Mouse (Mus musculus): Measurements from ENCODE around the gene Npat.

Npat gene

DNA sequence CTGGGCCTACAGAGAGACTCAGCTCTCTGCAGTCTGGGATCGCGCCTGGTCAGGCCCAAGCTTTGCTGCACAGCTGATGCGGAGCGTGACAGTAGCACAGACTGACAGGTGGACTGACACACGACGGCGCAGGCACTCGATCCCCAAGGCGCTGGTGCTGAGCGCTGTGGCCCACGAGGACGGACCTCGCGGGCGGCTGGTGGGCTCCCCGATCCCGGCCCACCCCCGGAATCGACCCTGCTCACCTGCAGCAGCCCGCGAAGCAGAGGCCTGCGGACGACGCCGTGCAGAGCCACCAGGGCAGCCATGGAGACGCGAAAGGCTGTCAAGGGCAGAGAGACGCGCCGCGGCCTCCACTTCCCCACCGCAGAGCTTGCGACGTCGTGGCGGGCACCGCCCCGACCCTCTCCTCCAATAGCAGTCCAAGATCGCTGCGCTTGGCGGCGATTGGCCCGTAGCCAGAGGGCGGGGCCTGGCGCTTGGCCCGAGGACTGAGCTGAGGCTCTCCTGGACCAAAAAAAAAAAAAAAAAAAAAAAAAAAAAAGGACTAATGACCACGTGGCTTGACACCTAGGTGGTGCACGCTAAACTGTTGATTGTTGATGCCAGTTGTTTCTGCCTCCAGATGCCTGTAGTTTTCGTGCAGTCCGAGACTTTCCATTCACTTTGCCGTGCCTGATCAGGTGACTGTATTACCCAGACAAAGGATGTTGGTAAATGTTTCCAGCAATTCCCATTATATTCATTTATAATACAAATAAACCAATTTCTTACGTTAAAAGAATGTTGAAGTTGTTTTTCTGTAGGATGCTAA, 73.3 kb downstream of the Npat start, which contains the start of gene Acat1:
Gene Acat1 (minus strand): TSS at position 415 of the 814 bp plus-strand sequence.
- DNase-seq (ENCODE audit: low spot score): peak; percentile 91

DNA sequence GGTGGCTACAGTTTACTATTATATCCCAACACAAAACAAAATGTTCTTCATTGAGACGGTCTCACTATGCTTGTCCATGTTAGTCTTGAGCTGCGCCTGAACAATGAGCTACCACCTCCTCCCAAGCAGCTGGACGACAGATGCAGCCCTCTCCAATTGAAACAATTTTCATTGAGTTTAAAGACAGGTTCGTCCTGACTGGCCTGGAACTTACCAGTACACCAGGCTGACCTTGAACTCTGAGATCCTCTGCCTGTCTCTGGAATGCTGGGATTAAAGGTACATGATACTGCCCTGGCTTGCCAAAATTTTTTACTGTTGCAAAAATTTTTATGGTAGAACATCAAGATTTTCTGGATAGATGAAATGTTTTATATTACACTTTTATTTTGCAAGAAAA, 77.4 kb downstream of the Npat start:
- DNase-seq (ENCODE audit: low spot score): no peak

DNA sequence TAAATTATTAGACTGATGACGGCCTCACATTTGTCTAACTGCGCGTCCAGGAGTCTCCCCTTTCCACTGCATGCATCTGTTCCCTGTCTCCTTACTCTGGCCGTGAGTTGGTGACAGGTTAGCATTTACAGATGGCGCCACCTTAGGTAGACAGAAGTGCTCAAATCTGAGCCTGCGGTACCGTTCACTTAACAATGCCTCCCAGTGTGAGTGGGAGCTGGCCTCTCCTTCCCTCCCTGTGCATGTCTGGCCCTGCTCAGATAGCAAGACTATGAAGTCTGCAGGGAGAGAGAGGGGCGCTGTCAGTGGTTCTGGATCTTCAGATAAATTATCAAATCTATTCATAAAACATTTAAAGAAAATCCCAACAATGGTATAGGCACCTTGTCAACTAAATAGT, 78.4 kb downstream of the Npat start:
- DNase-seq (ENCODE audit: low spot score): no peak
